In genomic region chr2:54083861-54084736, GRCm38 (mm10) we compare ENCODE assay signal across 7 mouse cellular contexts. TPM values are rescaled to one million over a fixed set of nuclear protein-coding genes. Genes with fewer than 3 reads are reported as not detected.
DNase-seq lines count a peak whose midpoint lies in the region; ATAC-seq and TF ChIP-seq lines count a peak whose summit lies in the region.

No protein-coding gene starts in this region.

- peak; percentile 14 to 21 for DNase-seq in layer of hippocampus, postnatal 36 days
- no peak for DNase-seq in layer of hippocampus, adult 11-12 months (ENCODE audit: low spot score)
- DNase-seq in embryo, embryonic 11 days = peak; percentile 70
- DNase-seq in heart, postnatal 0 days (ENCODE audit: low spot score) = no peak
- peak; percentile 8 for DNase-seq in splenic B cell, adult 2 months (ENCODE audit: low read depth, low spot score)
- DNase-seq in right cerebral cortex, adult 18-20 months = no peak

- TF ChIP-seq CTCF in heart, postnatal 0 days (IDR thresholded peaks at IDR 0.05; ENCODE audit: low read depth) = no peak

- no peak for ATAC-seq in heart, postnatal 0 days (ENCODE audit: insufficient read depth, low read depth)
- no peak for ATAC-seq in liver, embryonic 15.5 days (ENCODE audit: insufficient read depth)

- H3K4me1 ChIP-seq in heart, postnatal 0 days (ENCODE audit: control insufficient read depth, insufficient read depth) = peaks cover 10% of the 10 kb centered on the region; the same call in 1 of the 2 replicates
- peaks cover 10% of the 10 kb centered on the region; the same call in 1 of the 2 replicates for H3K4me1 ChIP-seq in liver, embryonic 15.5 days (replicated peaks)

- H3K36me3 ChIP-seq in heart, postnatal 0 days (replicated peaks; ENCODE audit: control insufficient read depth, insufficient read depth, low read length) = no peaks in the 10 kb centered on the region
- no peaks in the 10 kb centered on the region for H3K36me3 ChIP-seq in liver, embryonic 15.5 days (replicated peaks)
- H3K36me3 ChIP-seq in splenic B cell, adult 2 months (ENCODE audit: control insufficient read depth, insufficient read depth, low read length, poor library complexity, severe bottlenecking) = no peaks in the 10 kb centered on the region

- no peak overlapping the region for H3K27ac ChIP-seq in heart, postnatal 0 days (ENCODE audit: low read depth)
- no peak overlapping the region for H3K27ac ChIP-seq in liver, embryonic 15.5 days (replicated peaks)

- TF ChIP-seq EP300 in heart, postnatal 0 days (IDR thresholded peaks at IDR 0.05; ENCODE audit: low read depth) = no peak

- no peak overlapping the region for H3K9ac ChIP-seq in heart, postnatal 0 days (replicated peaks; ENCODE audit: low read depth, low read length)
- no peak overlapping the region for H3K9ac ChIP-seq in liver, embryonic 15.5 days

- H3K4me2 ChIP-seq in heart, postnatal 0 days (ENCODE audit: low read depth, low read length) = peak overlapping the region; percentile 68
- peak overlapping the region; percentile 63 for H3K4me2 ChIP-seq in liver, embryonic 15.5 days

- no peaks in the 10 kb centered on the region for H3K9me3 ChIP-seq in heart, postnatal 0 days (replicated peaks; ENCODE audit: control insufficient read depth, low read length)
- H3K9me3 ChIP-seq in liver, embryonic 15.5 days (replicated peaks) = no peaks in the 10 kb centered on the region

- peaks cover 34% of the 10 kb centered on the region for H3K27me3 ChIP-seq in heart, postnatal 0 days (ENCODE audit: control insufficient read depth, insufficient read depth, low read length)
- H3K27me3 ChIP-seq in liver, embryonic 15.5 days = peaks cover 25% of the 10 kb centered on the region
- no peaks in the 10 kb centered on the region for H3K27me3 ChIP-seq in splenic B cell, adult 2 months (ENCODE audit: control insufficient read depth, insufficient read depth, low read length, poor library complexity, severe bottlenecking)

- 5% methylated on average over 29 of the region's 29 CpGs for WGBS in heart, postnatal 0 days
- WGBS in liver, embryonic 15.5 days (ENCODE audit: insufficient replicate concordance) = 6% methylated on average over 29 of the region's 29 CpGs

- peak overlapping the region; percentile 44 for H3K4me3 ChIP-seq in heart, postnatal 0 days (ENCODE audit: low read depth, low read length)
- H3K4me3 ChIP-seq in liver, embryonic 15.5 days (replicated peaks) = 0 out of 2 replicates have a peak overlapping the region, but pooled peaks have one; percentile 38

RNA-seq across cellular contexts. Expression of gene Rprm, which starts 1.3 kb away (rescaled TPM):
- 10 to 100 TPM; 44.6 to 46.6 TPM for total RNA-seq in layer of hippocampus, postnatal 36 days (2021)
- total RNA-seq in heart, postnatal 0 days (2014; rRNA removed; ENCODE audit: low replicate concordance) = 0.31 TPM in 1 of 2 replicates, not detected in the other
- 0.49 and 0.56 TPM in 2 replicates for polyA plus RNA-seq in heart, postnatal 0 days (2015; fragmentation: Nextera tagmentation; extraction: Ambion mirVana)
- 0.08 and 0.15 TPM in 2 replicates for polyA plus RNA-seq in liver, embryonic 15.5 days (2015; fragmentation: Nextera tagmentation; extraction: Ambion mirVana)

Comparison
In these comparisons a context has a peak if more than half of its experiments do, and no peak if none do; other contexts are left out.
1. DNase-seq: peak in layer of hippocampus, postnatal 36 days (2 of 2), embryo, embryonic 11 days (single experiment) and splenic B cell, adult 2 months (single experiment); none in layer of hippocampus, adult 11-12 months (single experiment), heart, postnatal 0 days (single experiment) and right cerebral cortex, adult 18-20 months (single experiment).
2. RNA of gene Rprm, which starts 1.3 kb away (total RNA-seq): 44.6 to 46.6 TPM in layer of hippocampus, postnatal 36 days; 0.31 TPM in heart, postnatal 0 days; every median in the first group is over 10 times any median in the second.